Mouse (Mus musculus) monocyte, adult 5-6 weeks (primary cell): ENCODE results near the gene Samd10. TPM values are rescaled to one million over a fixed set of nuclear protein-coding genes. Genes with fewer than 3 reads are reported as not detected.

Source experiments
- ATAC-seq: fragments of 153-309, 156-312 bp; replicated peaks from 2 replicates; pipeline ENCODE4 v1.8.0; 2017; ENCODE audit warnings: mild to moderate bottlenecking; ENCODE audit not compliant: low TSS enrichment, insufficient number of reproducible peaks, severe bottlenecking, poor library complexity, low FRiP score
- total RNA-seq: library from RNA; stranded (forward); fragments of 200-1000, 200-491, 200-594 nt; gene quantifications from 3 replicates; pipeline ENCODE4 v1.2.3, GENCODE M21; 2017

The Samd10 gene
- total RNA-seq, 1 experiment from 2014 or later: 1.5 TPM

- no peak for ATAC-seq
Observed at GRCm38 (mm10) chr2:181593937-181594336, 5.1 kb downstream of the Samd10 start.

GRCm38 (mm10) chr2:181593042-181593421 is 6.0 kb downstream of the Samd10 start:
- peak; percentile 8; the same call in 1 of the 2 replicates for ATAC-seq

- ATAC-seq: no peak
Observed at GRCm38 (mm10) chr2:181592231-181593041, 6.6 kb downstream of the Samd10 start, which contains the start of gene Zfp512b. TSS of gene Zfp512b (minus strand) at chr2:181592803.

GRCm38 (mm10) chr2:181591528-181592085 is 7.4 kb downstream of the Samd10 start, which contains the start of gene Prpf6:
TSS of gene Prpf6 (plus strand) at chr2:181591868.
- ATAC-seq: no peak

GRCm38 (mm10) chr2:181590471-181590870 is 8.5 kb downstream of the Samd10 start:
- no peak for ATAC-seq

GRCm38 (mm10) chr2:181589732-181590105 is 9.3 kb downstream of the Samd10 start:
- no peak for ATAC-seq

- ATAC-seq: no peak
Observed at GRCm38 (mm10) chr2:181589011-181589731, 9.8 kb downstream of the Samd10 start.

- no peak for ATAC-seq
Observed at GRCm38 (mm10) chr2:181588229-181588780, 10.7 kb downstream of the Samd10 start.

GRCm38 (mm10) chr2:181587796-181588195 is 11.2 kb downstream of the Samd10 start:
- ATAC-seq: no peak

- ATAC-seq: no peak
Observed at GRCm38 (mm10) chr2:181586124-181586523, 12.9 kb downstream of the Samd10 start.

GRCm38 (mm10) chr2:181585506-181585905 is 13.5 kb downstream of the Samd10 start:
- ATAC-seq: no peak

- no peak for ATAC-seq
Observed at GRCm38 (mm10) chr2:181584411-181584942, 14.5 kb downstream of the Samd10 start, which contains the start of gene Uckl1. TSS of gene Uckl1 (minus strand) at chr2:181584892.

GRCm38 (mm10) chr2:181583460-181584257 is 15.4 kb downstream of the Samd10 start:
- no peak for ATAC-seq

GRCm38 (mm10) chr2:181582939-181583338 is 16.1 kb downstream of the Samd10 start:
- ATAC-seq: no peak

GRCm38 (mm10) chr2:181582358-181582757 is 16.7 kb downstream of the Samd10 start:
- ATAC-seq: no peak

GRCm38 (mm10) chr2:181581402-181582120 is 17.5 kb downstream of the Samd10 start:
- peak; percentile 58 for ATAC-seq

GRCm38 (mm10) chr2:181581016-181581401 is 18.0 kb downstream of the Samd10 start:
- ATAC-seq: peak; percentile 86
